Mouse (Mus musculus): Measurements from ENCODE around the gene Arl9. TPM values are rescaled to one million over a fixed set of nuclear protein-coding genes. Genes with fewer than 3 reads are reported as not detected.
"Not testable (repeated sequence)": the region's sequence is repeated elsewhere in the genome, so short reads cannot be mapped to it uniquely, and the experiment has no call there.

The Arl9 gene
- polyA plus RNA-seq, 1 experiment from 2014 or later: 0.18 TPM

DNA sequence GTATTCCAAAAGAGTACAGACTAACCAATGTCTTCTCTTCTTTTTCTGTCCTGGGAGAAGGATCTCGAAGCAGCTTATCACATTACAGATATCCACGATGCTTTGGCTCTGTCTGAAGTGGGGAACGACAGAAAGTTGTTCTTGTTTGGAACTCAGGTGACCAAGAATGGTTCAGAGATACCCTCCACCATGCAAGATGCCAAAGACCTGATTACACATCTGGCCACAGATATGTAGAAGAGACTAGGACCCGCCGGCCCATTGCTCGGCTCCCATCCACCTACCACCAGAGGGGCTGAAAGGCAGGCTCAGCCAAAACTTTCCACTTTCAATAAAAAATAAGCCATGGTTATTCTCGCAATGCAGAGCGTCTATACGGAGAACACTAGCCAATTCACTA, 6.5 kb downstream of the Arl9 start:
- no peaks in the 10 kb centered on the region for H3K9me3 ChIP-seq (replicated peaks; ENCODE audit: control insufficient read depth, low read length)
- WGBS (ENCODE audit: insufficient replicate concordance): 52% methylated on average over 9 of the region's 9 CpGs
- H3K36me3 ChIP-seq (ENCODE audit: control insufficient read depth, insufficient read depth): no peaks in the 10 kb centered on the region
- H3K4me1 ChIP-seq (ENCODE audit: control insufficient read depth, low read depth, low read length): peaks cover 4% of the 10 kb centered on the region
- no peak overlapping the region for H3K27ac ChIP-seq (ENCODE audit: low read length)
- no peak overlapping the region for H3K4me2 ChIP-seq (ENCODE audit: low read depth, low read length)
- peak; percentile 41 for ATAC-seq (ENCODE audit: low read depth)
- no peak overlapping the region for H3K9ac ChIP-seq (ENCODE audit: low read depth, low read length)
- no peak overlapping the region for H3K4me3 ChIP-seq (ENCODE audit: low read depth, low read length)
- no peaks in the 10 kb centered on the region for H3K27me3 ChIP-seq (ENCODE audit: control insufficient read depth, insufficient read depth, low read depth, low read length)

DNA sequence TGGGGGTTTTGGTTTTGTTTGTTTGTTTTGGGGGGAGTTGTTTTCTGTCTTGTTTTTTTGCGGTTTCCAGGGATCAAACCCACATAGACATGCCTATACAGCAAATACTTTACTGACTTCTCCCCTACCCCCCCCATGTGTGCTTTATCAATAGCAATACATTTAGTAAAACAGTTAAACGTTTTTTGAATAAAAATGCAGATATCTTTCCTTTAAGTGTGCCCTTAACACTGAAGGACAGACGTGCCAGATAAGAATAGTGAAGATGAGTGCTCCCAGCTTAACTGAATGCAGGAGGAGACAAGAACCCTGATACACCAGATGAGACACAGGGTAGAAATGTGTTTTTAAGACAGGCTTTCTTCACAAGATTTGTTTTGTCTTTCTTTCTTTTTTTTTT, 7.2 kb downstream of the Arl9 start:
- 31% methylated on average over 3 of the region's 3 CpGs for WGBS (ENCODE audit: insufficient replicate concordance)
- no peak overlapping the region for H3K4me3 ChIP-seq (ENCODE audit: low read depth, low read length)
- H3K9ac ChIP-seq (ENCODE audit: low read depth, low read length): no peak overlapping the region
- ATAC-seq (ENCODE audit: low read depth): peak; percentile 55
- H3K36me3 ChIP-seq (ENCODE audit: control insufficient read depth, insufficient read depth): no peaks in the 10 kb centered on the region
- H3K27me3 ChIP-seq (ENCODE audit: control insufficient read depth, insufficient read depth, low read depth, low read length): no peaks in the 10 kb centered on the region
- peaks cover 10% of the 10 kb centered on the region for H3K4me1 ChIP-seq (ENCODE audit: control insufficient read depth, low read depth, low read length)
- no peak overlapping the region for H3K4me2 ChIP-seq (ENCODE audit: low read depth, low read length)
- no peaks in the 10 kb centered on the region for H3K9me3 ChIP-seq (replicated peaks; ENCODE audit: control insufficient read depth, low read length)
- H3K27ac ChIP-seq (ENCODE audit: low read length): 0 out of 2 replicates have a peak overlapping the region, but pooled peaks have one; percentile 37

DNA sequence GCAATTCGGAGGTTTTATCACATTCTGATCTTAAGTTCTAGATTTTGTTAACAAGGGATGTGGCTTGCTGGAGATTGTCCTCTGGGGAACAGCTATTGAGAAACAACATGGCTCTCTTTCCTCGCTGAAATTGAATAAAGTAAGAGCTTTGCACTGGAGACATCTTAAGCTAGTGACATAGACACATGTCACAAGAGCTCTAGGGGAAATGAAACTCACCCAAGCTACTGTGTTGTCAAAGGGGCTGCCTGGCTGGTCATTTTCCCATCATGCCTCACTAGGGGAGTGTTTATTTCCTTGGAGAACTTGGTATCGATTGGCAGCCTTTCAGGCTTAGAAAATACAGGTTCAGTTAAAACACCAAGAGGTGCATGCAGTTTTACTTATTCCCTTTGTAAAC, 9.3 kb downstream of the Arl9 start:
- Histone ChIP-seq H3K9ac (ENCODE audit: low read depth, low read length) (no peak overlapping the region), H3K4me2 (ENCODE audit: low read depth, low read length) (no peak overlapping the region), H3K4me1 (ENCODE audit: control insufficient read depth, low read depth, low read length) (peaks cover 12% of the 10 kb centered on the region), H3K36me3 (ENCODE audit: control insufficient read depth, insufficient read depth) (no peaks in the 10 kb centered on the region), H3K9me3 (replicated peaks; ENCODE audit: control insufficient read depth, low read length) (no peaks in the 10 kb centered on the region), H3K27ac (ENCODE audit: low read length) (no peak overlapping the region), H3K27me3 (ENCODE audit: control insufficient read depth, insufficient read depth, low read depth, low read length) (no peaks in the 10 kb centered on the region), H3K4me3 (ENCODE audit: low read depth, low read length) (no peak overlapping the region)
- WGBS (ENCODE audit: insufficient replicate concordance): 54% methylated on average over 3 of the region's 3 CpGs
- ATAC-seq (ENCODE audit: low read depth): no peak

DNA sequence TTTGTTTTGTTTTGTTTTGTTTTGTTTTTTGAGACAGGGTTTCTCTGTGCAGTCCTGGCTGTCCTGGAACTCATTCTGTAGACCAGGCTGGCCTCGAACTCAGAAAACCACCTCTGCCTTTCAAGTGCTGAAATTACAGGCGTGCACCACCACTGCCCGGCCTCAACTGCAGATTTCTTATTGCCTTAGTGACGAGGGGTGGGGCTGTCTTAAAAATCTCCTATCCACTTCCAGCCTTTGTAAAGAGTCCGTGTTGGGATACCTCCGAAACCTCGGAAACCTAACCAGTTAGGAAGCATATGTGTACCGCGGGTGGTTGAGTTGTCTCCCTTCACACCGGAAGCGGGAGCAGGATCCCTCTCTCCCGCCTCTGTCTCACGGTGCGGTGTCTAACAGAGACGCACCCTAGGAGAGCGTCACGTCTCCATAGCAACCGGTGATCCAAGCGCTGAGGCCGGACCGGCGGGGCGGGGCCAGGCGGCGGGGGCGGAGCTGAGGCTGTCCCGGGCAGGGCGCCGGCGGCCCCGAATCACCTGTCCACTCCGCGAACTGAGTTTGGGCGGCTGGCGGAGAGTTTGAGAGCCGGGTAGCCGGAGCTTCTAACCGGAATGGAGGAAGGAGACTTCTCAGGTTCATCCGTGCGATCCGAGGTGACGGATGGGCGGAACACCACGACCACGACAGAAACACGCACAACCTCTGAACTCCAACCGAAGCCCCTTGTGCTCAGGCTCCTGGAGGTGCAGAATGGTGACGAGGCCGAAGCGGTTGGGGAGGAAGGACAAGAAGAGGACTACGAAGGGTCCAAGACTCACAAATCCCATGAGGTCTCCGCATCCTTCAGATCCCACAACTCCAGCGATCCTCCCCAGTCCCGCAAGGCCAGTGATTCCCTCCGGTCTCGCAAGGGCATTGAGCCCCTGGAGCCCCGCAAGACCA, 12.0 kb downstream of the Arl9 start, which contains the start of gene Thegl:
TSS of gene Thegl (plus strand) at position 480 of the 939 bp plus-strand sequence.
- Histone ChIP-seq H3K27ac (ENCODE audit: low read length) (no peak within 1 kb of the TSS), H3K9me3 (replicated peaks; ENCODE audit: control insufficient read depth, low read length) (no peaks in the 10 kb centered on the region), H3K4me3 (ENCODE audit: low read depth, low read length) (peak within 1 kb of the TSS; percentile 60), H3K4me1 (ENCODE audit: control insufficient read depth, low read depth, low read length) (peaks cover 8% of the 10 kb centered on the region), H3K4me2 (ENCODE audit: low read depth, low read length) (peak within 1 kb of the TSS; percentile 92), H3K36me3 (ENCODE audit: control insufficient read depth, insufficient read depth) (no peaks in the 10 kb centered on the region), H3K9ac (ENCODE audit: low read depth, low read length) (peak within 1 kb of the TSS; percentile 38; the same call in 1 of the 2 replicates), H3K27me3 (ENCODE audit: control insufficient read depth, insufficient read depth, low read depth, low read length) (no peaks in the 10 kb centered on the region)
- WGBS (ENCODE audit: insufficient replicate concordance): 16% methylated on average over 57 of the region's 57 CpGs
- ATAC-seq (ENCODE audit: low read depth): peak; percentile 98

DNA sequence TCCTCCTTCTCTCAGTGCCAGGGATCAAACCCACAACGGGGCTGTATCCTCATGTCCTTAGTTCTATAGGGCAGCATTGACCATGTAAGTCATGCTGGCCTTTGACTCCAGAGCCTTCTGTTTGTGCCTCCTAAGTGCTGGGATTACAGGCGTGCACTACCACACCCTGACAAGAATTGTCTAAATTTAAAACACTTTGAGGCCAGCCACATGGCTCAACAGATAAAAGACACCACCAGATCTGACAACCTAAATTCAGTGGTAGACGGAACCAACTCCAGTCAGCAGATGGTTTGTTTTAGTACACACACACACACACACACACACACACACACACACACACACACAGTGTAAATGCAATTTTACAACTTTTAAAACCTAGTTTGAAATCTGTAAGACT, 24.2 kb downstream of the Arl9 start:
- WGBS (ENCODE audit: insufficient replicate concordance): 41% methylated on average over 3 of the region's 3 CpGs

DNA sequence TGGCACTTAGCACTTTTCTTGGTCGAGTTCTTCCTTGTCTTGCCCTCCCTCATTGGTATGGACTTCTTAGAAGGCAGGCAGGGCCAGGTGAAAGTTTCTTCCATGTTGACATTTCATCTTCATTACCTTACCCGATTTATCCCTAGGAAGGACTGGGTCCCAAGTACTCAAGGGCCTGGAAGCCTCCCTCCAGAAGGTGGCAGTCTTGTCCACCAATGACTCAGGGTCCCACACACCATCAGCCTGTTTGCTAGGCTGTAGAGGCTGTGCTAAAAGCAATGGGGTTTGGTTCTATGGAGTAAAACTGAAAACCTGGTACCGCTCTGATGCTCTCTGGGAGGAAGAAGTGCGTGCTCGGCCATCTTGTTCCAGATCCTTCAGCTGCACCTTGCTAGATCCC, 25.9 kb downstream of the Arl9 start:
- 0 out of 2 replicates have a peak, but pooled peaks have one; percentile 2 for ATAC-seq (ENCODE audit: low read depth)
- Histone ChIP-seq H3K27me3 (ENCODE audit: control insufficient read depth, insufficient read depth, low read depth, low read length) (no peaks in the 10 kb centered on the region), H3K4me3 (ENCODE audit: low read depth, low read length) (no peak overlapping the region), H3K4me1 (ENCODE audit: control insufficient read depth, low read depth, low read length) (no peaks in the 10 kb centered on the region; the same call in 1 of the 2 replicates), H3K9ac (ENCODE audit: low read depth, low read length) (no peak overlapping the region), H3K27ac (ENCODE audit: low read length) (no peak overlapping the region), H3K4me2 (ENCODE audit: low read depth, low read length) (no peak overlapping the region), H3K9me3 (replicated peaks; ENCODE audit: control insufficient read depth, low read length) (no peaks in the 10 kb centered on the region; the same call in 1 of the 2 replicates), H3K36me3 (ENCODE audit: control insufficient read depth, insufficient read depth) (no peaks in the 10 kb centered on the region)
- WGBS (ENCODE audit: insufficient replicate concordance): 63% methylated on average over 5 of the region's 5 CpGs

More for the DNA sequence above, 24.2 kb downstream of the Arl9 start:
- ATAC-seq (ENCODE audit: low read depth): peak; percentile 53
- H3K27me3 ChIP-seq (ENCODE audit: control insufficient read depth, insufficient read depth, low read depth, low read length): no peaks in the 10 kb centered on the region
- H3K36me3 ChIP-seq (ENCODE audit: control insufficient read depth, insufficient read depth): no peaks in the 10 kb centered on the region
- H3K9ac ChIP-seq (ENCODE audit: low read depth, low read length): no peak overlapping the region
- no peak overlapping the region for H3K27ac ChIP-seq (ENCODE audit: low read length)
- no peak overlapping the region for H3K4me2 ChIP-seq (ENCODE audit: low read depth, low read length)
- no peak overlapping the region for H3K4me3 ChIP-seq (ENCODE audit: low read depth, low read length)
- no peaks in the 10 kb centered on the region; the same call in 1 of the 2 replicates for H3K9me3 ChIP-seq (replicated peaks; ENCODE audit: control insufficient read depth, low read length)
- no peaks in the 10 kb centered on the region; the same call in 1 of the 2 replicates for H3K4me1 ChIP-seq (ENCODE audit: control insufficient read depth, low read depth, low read length)

DNA sequence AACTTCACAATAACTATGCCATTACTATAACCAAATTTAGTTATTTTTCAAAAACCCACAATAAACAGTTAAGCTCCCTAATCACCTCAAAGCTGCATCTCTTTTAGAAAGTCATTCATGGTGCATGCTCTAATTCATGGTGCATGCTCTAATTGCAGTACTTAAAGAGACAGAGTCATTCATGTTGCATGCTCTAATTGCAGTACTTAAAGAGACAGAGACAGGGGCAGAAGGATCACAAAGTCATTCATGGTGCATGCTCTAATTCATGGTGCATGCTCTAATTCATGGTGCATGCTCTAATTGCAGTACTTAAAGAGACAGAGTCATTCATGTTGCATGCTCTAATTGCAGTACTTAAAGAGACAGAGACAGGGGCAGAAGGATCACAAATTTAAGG, 31.2 kb downstream of the Arl9 start:
- H3K9me3 ChIP-seq (replicated peaks; ENCODE audit: control insufficient read depth, low read length); H3K4me1 ChIP-seq (ENCODE audit: control insufficient read depth, low read depth, low read length); H3K4me3 ChIP-seq (ENCODE audit: low read depth, low read length); H3K4me2 ChIP-seq (ENCODE audit: low read depth, low read length); H3K9ac ChIP-seq (ENCODE audit: low read depth, low read length); H3K27me3 ChIP-seq (ENCODE audit: control insufficient read depth, insufficient read depth, low read depth, low read length); ATAC-seq (ENCODE audit: low read depth); H3K27ac ChIP-seq (ENCODE audit: low read length); H3K36me3 ChIP-seq (ENCODE audit: control insufficient read depth, insufficient read depth): not testable (repeated sequence)

DNA sequence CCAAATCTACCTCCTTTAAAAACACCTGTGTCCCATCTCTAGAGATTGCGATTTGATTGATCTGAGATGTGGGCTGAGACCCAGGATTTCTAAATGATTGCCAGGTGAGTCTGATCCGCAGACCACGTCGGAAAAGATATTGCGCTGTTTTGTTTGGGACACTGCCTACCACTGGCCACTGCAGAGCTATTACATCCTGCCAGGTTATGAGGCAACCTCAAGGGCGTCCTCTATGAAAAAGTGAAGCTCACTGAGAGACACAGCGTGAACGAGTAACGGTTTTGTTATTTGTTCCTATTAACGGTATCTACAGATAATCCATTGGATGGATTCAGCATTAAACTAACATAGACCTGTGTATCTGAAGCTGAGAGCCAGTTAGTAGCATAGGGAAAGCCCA, 34.6 kb downstream of the Arl9 start:
- no peaks in the 10 kb centered on the region for H3K9me3 ChIP-seq (replicated peaks; ENCODE audit: control insufficient read depth, low read length)
- H3K4me1 ChIP-seq (ENCODE audit: control insufficient read depth, low read depth, low read length): no peaks in the 10 kb centered on the region; the same call in 1 of the 2 replicates
- no peaks in the 10 kb centered on the region for H3K36me3 ChIP-seq (ENCODE audit: control insufficient read depth, insufficient read depth)
- no peak overlapping the region for H3K9ac ChIP-seq (ENCODE audit: low read depth, low read length)
- 73% methylated on average over 10 of the region's 10 CpGs for WGBS (ENCODE audit: insufficient replicate concordance)
- ATAC-seq (ENCODE audit: low read depth): no peak
- H3K27ac ChIP-seq (ENCODE audit: low read length): no peak overlapping the region
- no peak overlapping the region for H3K4me2 ChIP-seq (ENCODE audit: low read depth, low read length)
- no peak overlapping the region for H3K4me3 ChIP-seq (ENCODE audit: low read depth, low read length)
- no peaks in the 10 kb centered on the region for H3K27me3 ChIP-seq (ENCODE audit: control insufficient read depth, insufficient read depth, low read depth, low read length)

DNA sequence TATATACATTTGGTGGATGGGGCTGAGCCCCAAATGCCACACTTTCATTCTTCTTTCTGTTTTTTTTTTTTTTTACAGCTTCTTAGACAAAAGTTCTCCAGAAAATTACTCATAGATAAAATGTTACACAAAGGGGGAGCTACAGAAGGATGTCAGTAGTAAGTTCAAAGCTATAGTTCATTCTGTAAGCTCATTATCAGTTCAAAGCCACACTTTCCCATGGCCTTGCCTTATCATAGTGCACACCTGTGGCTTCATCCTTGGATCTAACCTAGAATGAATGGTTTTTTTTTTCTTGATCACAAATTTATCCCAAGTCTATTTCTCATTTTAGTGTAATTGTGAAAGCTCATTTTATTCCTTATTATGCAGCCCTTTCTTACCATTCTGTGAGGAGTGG, 35.5 kb downstream of the Arl9 start:
- Histone ChIP-seq H3K9me3 (replicated peaks; ENCODE audit: control insufficient read depth, low read length) (no peaks in the 10 kb centered on the region), H3K4me1 (ENCODE audit: control insufficient read depth, low read depth, low read length) (no peaks in the 10 kb centered on the region; the same call in 1 of the 2 replicates), H3K36me3 (ENCODE audit: control insufficient read depth, insufficient read depth) (no peaks in the 10 kb centered on the region), H3K9ac (ENCODE audit: low read depth, low read length) (no peak overlapping the region), H3K27ac (ENCODE audit: low read length) (no peak overlapping the region), H3K27me3 (ENCODE audit: control insufficient read depth, insufficient read depth, low read depth, low read length) (no peaks in the 10 kb centered on the region), H3K4me3 (ENCODE audit: low read depth, low read length) (no peak overlapping the region), H3K4me2 (ENCODE audit: low read depth, low read length) (no peak overlapping the region)
- ATAC-seq (ENCODE audit: low read depth): no peak
